ENCODE assay signal across 11 mouse cellular contexts in the genomic region with DNA sequence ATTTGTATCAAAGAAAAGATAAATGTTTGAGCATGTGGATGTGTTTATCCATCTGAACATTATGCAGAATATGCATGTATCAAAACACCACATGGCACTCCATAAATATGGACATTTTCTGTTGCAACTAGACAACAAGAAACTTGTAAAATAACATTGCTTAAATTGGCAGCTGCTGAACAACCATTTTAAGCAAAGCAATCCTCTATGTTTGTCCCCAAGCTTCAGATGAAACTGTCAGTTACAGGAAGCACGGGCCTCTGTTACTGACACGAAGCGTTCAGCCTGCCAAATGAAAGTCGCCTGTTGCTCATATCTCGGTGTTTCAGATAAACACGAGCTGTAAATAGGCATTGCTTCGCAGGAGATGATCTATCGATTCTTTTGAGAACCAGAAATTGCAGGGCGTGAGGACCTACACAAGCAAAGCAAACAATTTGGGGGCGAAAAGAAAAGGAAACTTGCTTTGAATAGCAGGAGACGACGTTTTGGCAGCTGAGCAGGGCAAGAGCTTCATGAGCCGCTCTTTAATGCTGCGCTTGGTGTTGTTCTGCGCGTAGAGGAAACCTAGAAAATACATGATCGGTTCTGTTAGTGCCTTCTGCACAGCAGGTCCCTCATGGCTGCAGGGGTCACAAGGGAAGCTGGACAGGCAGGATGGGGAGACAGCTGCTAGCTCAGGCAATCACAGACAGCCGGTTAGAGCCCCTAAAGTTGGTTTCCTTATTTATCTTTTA.
A peak's percentile ranks its signal among the peaks of the same experiment; 100 is the strongest.
DNase-seq lines count a peak whose midpoint lies in the region; ATAC-seq and TF ChIP-seq lines count a peak whose summit lies in the region.
"Had no signal": no experiment of that assay in that cellular context is flagged by ENCODE, and none has a peak within 500 bp of the region (broad histone marks: within the 10 kb centered on the region; RNA-seq: fewer than 3 reads in every experiment).

No protein-coding gene starts in this region.

- 56% methylated on average over 18 of the region's 18 CpGs for WGBS in heart, embryonic 10.5 days
- WGBS in stomach, postnatal 0 days = 44% methylated on average over 18 of the region's 18 CpGs

- H3K27ac ChIP-seq in heart, embryonic 10.5 days = peak overlapping the region; percentile 49; the same call in 1 of the 2 replicates
- no peak overlapping the region for H3K27ac ChIP-seq in stomach, postnatal 0 days (replicated peaks)
- H3K27ac ChIP-seq: embryonic facial prominence, embryonic 15.5 days; hindbrain, embryonic 15.5 days; limb, embryonic 13.5 days had no signal

- peak overlapping the region; percentile 34; the same call in 1 of the 2 replicates for H3K4me3 ChIP-seq in heart, embryonic 10.5 days
- H3K4me3 ChIP-seq in stomach, postnatal 0 days (ENCODE audit: low read depth, low read length) = peak overlapping the region; percentile 12; the same call in 1 of the 2 replicates
- H3K4me3 ChIP-seq: embryonic facial prominence, embryonic 15.5 days; hindbrain, embryonic 15.5 days; limb, embryonic 13.5 days had no signal

- H3K4me2 ChIP-seq in stomach, postnatal 0 days (replicated peaks; ENCODE audit: low read depth) = peak overlapping the region; percentile 33
- H3K4me2 ChIP-seq: embryonic facial prominence, embryonic 15.5 days; hindbrain, embryonic 15.5 days; limb, embryonic 13.5 days had no signal

- no peak for DNase-seq in heart, embryonic 10.5 days (ENCODE audit: low spot score)
- no peak for DNase-seq in heart, adult 8-10 months (ENCODE audit: low spot score)
- DNase-seq in right cerebral cortex, adult 2 months (ENCODE audit: low spot score in 2 of 2) = peak; percentile 36 to 57
- no peak for DNase-seq in right cerebral cortex, postnatal 36 days (ENCODE audit: low spot score in 2 of 2)
- peak; percentile 28 to 68 for DNase-seq in layer of hippocampus, adult 18-20 months (ENCODE audit: low spot score in 2 of 2)
- no peak for DNase-seq in stomach, postnatal 0 days (ENCODE audit: low spot score)
- no peak for DNase-seq in adrenal gland, adult 18-20 months (ENCODE audit: low spot score in 2 of 2)
- DNase-seq in B cell, adult 2 months = no peak

- H3K27me3 ChIP-seq in heart, embryonic 10.5 days (ENCODE audit: insufficient read depth, poor library complexity, severe bottlenecking) = no peaks in the 10 kb centered on the region
- no peaks in the 10 kb centered on the region for H3K27me3 ChIP-seq in stomach, postnatal 0 days (ENCODE audit: control insufficient read depth, insufficient read depth, low read length)
- H3K27me3 ChIP-seq: embryonic facial prominence, embryonic 15.5 days; hindbrain, embryonic 15.5 days; limb, embryonic 13.5 days had no signal

- TF ChIP-seq CTCF in stomach, postnatal 0 days (IDR thresholded peaks at IDR 0.05; ENCODE audit: low read depth) = no peak

- no peak for TF ChIP-seq EP300 in stomach, postnatal 0 days (optimal IDR thresholded peaks at IDR 0.05)

- no peaks in the 10 kb centered on the region for H3K9me3 ChIP-seq in heart, embryonic 10.5 days
- H3K9me3 ChIP-seq in stomach, postnatal 0 days (ENCODE audit: control insufficient read depth, low read length) = no peaks in the 10 kb centered on the region
- H3K9me3 ChIP-seq: embryonic facial prominence, embryonic 15.5 days; hindbrain, embryonic 15.5 days; limb, embryonic 13.5 days had no signal

- no peaks in the 10 kb centered on the region for H3K36me3 ChIP-seq in heart, embryonic 10.5 days
- no peaks in the 10 kb centered on the region for H3K36me3 ChIP-seq in stomach, postnatal 0 days (ENCODE audit: control insufficient read depth, insufficient read depth, low read length)
- H3K36me3 ChIP-seq: embryonic facial prominence, embryonic 15.5 days; hindbrain, embryonic 15.5 days; limb, embryonic 13.5 days had no signal

- no peak for ATAC-seq in stomach, postnatal 0 days (ENCODE audit: low FRiP score, low TSS enrichment)

- H3K4me1 ChIP-seq in heart, embryonic 10.5 days = no peaks in the 10 kb centered on the region
- H3K4me1 ChIP-seq in stomach, postnatal 0 days (replicated peaks; ENCODE audit: control insufficient read depth, insufficient read depth) = no peaks in the 10 kb centered on the region
- H3K4me1 ChIP-seq: embryonic facial prominence, embryonic 15.5 days; limb, embryonic 13.5 days had no signal

- H3K9ac ChIP-seq in stomach, postnatal 0 days (ENCODE audit: low read length) = no peak overlapping the region
- H3K9ac ChIP-seq: embryonic facial prominence, embryonic 15.5 days; hindbrain, embryonic 15.5 days; limb, embryonic 13.5 days had no signal

Comparison
In these comparisons a context has a peak if more than half of its experiments do, and no peak if none do; other contexts are left out.
1. DNase-seq: peak in right cerebral cortex, adult 2 months (2 of 2) and layer of hippocampus, adult 18-20 months (2 of 2); none in heart, embryonic 10.5 days (single experiment), heart, adult 8-10 months (single experiment), right cerebral cortex, postnatal 36 days (0 of 2), stomach, postnatal 0 days (single experiment), adrenal gland, adult 18-20 months (0 of 2) and B cell, adult 2 months (0 of 2).